17 mouse cellular contexts compared by ENCODE assay signal in the genomic region with DNA sequence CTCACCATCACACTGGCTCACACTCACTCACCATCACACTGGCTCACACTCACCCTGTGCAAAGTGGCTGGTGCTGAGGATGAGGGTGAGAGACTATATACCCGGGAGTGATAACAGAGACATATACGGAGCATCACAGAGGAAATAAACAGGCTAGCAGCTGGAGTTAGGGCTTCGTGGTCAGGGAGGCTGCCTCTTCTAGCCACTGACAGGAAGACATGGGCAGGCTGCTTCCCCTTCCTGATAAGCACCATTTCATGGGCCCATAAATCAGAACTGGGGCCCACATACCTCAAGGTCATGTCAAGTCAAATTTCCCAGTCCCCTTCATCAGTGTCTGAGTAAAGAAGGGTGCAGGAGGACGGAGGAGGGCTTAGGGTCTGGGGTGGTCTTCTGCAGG. TPM values are rescaled to one million over a fixed set of nuclear protein-coding genes. Genes with fewer than 3 reads are reported as not detected.
DNase-seq lines count a peak whose midpoint lies in the region; ATAC-seq and TF ChIP-seq lines count a peak whose summit lies in the region.
"Had no signal": no experiment of that assay in that cellular context is flagged by ENCODE, and none has a peak within 500 bp of the region (broad histone marks: within the 10 kb centered on the region; RNA-seq: fewer than 3 reads in every experiment).

No protein-coding gene starts in this region.

- peak overlapping the region; percentile 80 for H3K27ac ChIP-seq in spleen, adult 2 months (ENCODE audit: insufficient read depth, low read length)
- no peak overlapping the region for H3K27ac ChIP-seq in MEL (ENCODE audit: control insufficient read depth, low read depth, low read length)
- H3K27ac ChIP-seq: embryonic facial prominence, embryonic 15.5 days; forebrain, embryonic 15.5 days; hindbrain, postnatal 0 days; kidney, embryonic 15.5 days; liver, embryonic 13.5 days; midbrain, embryonic 12.5 days; stomach, postnatal 0 days had no signal

- no peak overlapping the region for H3K9ac ChIP-seq in MEL (ENCODE audit: control insufficient read depth, low read depth, low read length, poor library complexity, severe bottlenecking)
- H3K9ac ChIP-seq: embryonic facial prominence, embryonic 15.5 days; forebrain, embryonic 15.5 days; kidney, embryonic 15.5 days; liver, embryonic 13.5 days; midbrain, embryonic 12.5 days had no signal

- no peaks in the 10 kb centered on the region for H3K36me3 ChIP-seq in spleen, adult 2 months (ENCODE audit: control insufficient read depth, insufficient read depth, low read length)
- H3K36me3 ChIP-seq in MEL (ENCODE audit: control insufficient read depth in 1 of 2, insufficient read depth in 2 of 2, low read length in 2 of 2): peaks cover 0 to 7% of the 10 kb centered on the region in 2 experiments; a peak in 2 of 4 replicates
- H3K36me3 ChIP-seq: liver, embryonic 13.5 days had no signal

- H3K27me3 ChIP-seq in spleen, adult 2 months (ENCODE audit: control insufficient read depth, insufficient read depth, low read length): no peaks in the 10 kb centered on the region
- H3K27me3 ChIP-seq in MEL (ENCODE audit: control insufficient read depth in 1 of 2, insufficient read depth in 2 of 2, low read length in 2 of 2): no peaks in the 10 kb centered on the region
- H3K27me3 ChIP-seq: embryonic facial prominence, embryonic 15.5 days; forebrain, embryonic 15.5 days; kidney, embryonic 15.5 days; liver, embryonic 13.5 days had no signal

- H3K4me3 ChIP-seq in spleen, adult 2 months (ENCODE audit: extremely low read depth, insufficient read depth, insufficient read length): no peak overlapping the region; the same call in 1 of the 2 replicates
- no peak overlapping the region for H3K4me3 ChIP-seq in MEL (ENCODE audit: control insufficient read depth in 1 of 2, insufficient read depth in 1 of 2, low read depth in 2 of 2, low read length in 2 of 2)
- H3K4me3 ChIP-seq: embryonic facial prominence, embryonic 15.5 days; forebrain, embryonic 15.5 days; kidney, embryonic 15.5 days; liver, embryonic 13.5 days; midbrain, embryonic 12.5 days had no signal

- 12% methylated on average over 4 of the region's 4 CpGs for WGBS in spleen, adult 2 months

- H3K79me2 ChIP-seq in MEL (ENCODE audit: control insufficient read depth, insufficient read depth, low read length, poor library complexity): no peaks in the 10 kb centered on the region

- peak; percentile 56 for ATAC-seq in granulocyte monocyte progenitor cell, adult 5-6 weeks (replicated peaks; ENCODE audit: poor library complexity, severe bottlenecking)
- ATAC-seq: forebrain, embryonic 15.5 days; hindbrain, postnatal 0 days had no signal

- DNase-seq in spleen, adult 2 months (ENCODE audit: low read depth in 1 of 2, low spot score in 2 of 2): no peak
- DNase-seq in spleen, postnatal 10 days (ENCODE audit: low spot score in 2 of 2): no peak
- DNase-seq in MEL (ENCODE audit: low read depth, low spot score): peak; percentile 23
- DNase-seq in natural killer cell, adult 2 months (ENCODE audit: low spot score in 2 of 2): peak; percentile 29 to 41
- DNase-seq in left cerebral cortex, postnatal 14 days (ENCODE audit: low spot score in 2 of 2): no peak
- DNase-seq in kidney, adult 11 months: no peak
- DNase-seq: adrenal gland, postnatal 14 days; heart, postnatal 14 days; liver, embryonic 13.5 days had no signal

- H3K4me1 ChIP-seq in spleen, adult 2 months (ENCODE audit: control insufficient read depth, insufficient read depth, insufficient read length): peaks cover 50% of the 10 kb centered on the region; the same call in 1 of the 2 replicates
- peaks cover 0 to 16% of the 10 kb centered on the region in 2 experiments; a peak in 2 of 4 replicates for H3K4me1 ChIP-seq in MEL (ENCODE audit: control insufficient read depth in 1 of 2, insufficient read depth in 2 of 2, low read length in 2 of 2)
- H3K4me1 ChIP-seq: midbrain, embryonic 12.5 days had no signal

- TF ChIP-seq CTCF in spleen, adult 2 months (IDR thresholded peaks at IDR 0.05; ENCODE audit: extremely low read depth, insufficient read depth, insufficient read length, insufficient replicate concordance): no peak
- no peak for TF ChIP-seq CTCF in MEL (IDR thresholded peaks at IDR 0.05 in 2 of 3, conservative IDR thresholded peaks at IDR 0.05 in 1 of 3; ENCODE audit: control insufficient read depth in 1 of 3, insufficient read depth in 1 of 3, low read depth in 2 of 3, low read length in 3 of 3, poor library complexity in 1 of 3, severe bottlenecking in 1 of 3)

- no peak for TF ChIP-seq POLR2A in spleen, adult 2 months (IDR thresholded peaks at IDR 0.05; ENCODE audit: low read depth, low read length)
- TF ChIP-seq POLR2A in MEL (IDR thresholded peaks at IDR 0.05; ENCODE audit: control insufficient read depth in 1 of 2, insufficient read depth in 1 of 2, low read depth in 1 of 2, low read length in 2 of 2, poor library complexity in 1 of 2): no peak

- no peak for TF ChIP-seq RAD21 in MEL (IDR thresholded peaks at IDR 0.05; ENCODE audit: low read depth, low read length)

- no peak for TF ChIP-seq EP300 in MEL (IDR thresholded peaks at IDR 0.05; ENCODE audit: low read depth in 1 of 2, low read length in 2 of 2)

- no peaks in the 10 kb centered on the region for H3K9me3 ChIP-seq in MEL (replicated peaks; ENCODE audit: insufficient read depth, low read length)
- H3K9me3 ChIP-seq: embryonic facial prominence, embryonic 15.5 days; forebrain, embryonic 15.5 days; kidney, embryonic 15.5 days; liver, embryonic 13.5 days; midbrain, embryonic 12.5 days had no signal

- intact Hi-C loops in left cerebral cortex, postnatal 14 days (cut with DNase I): loop anchor here (5.0 kb wide), 2 partner anchors 35 to 200 kb away; partner anchors contain the start of genes Lyzl4 and Vipr1

TF ChIP-seq in MEL, 35 proteins besides CTCF, POLR2A, EP300 and RAD21 (continues in another document):
- TF ChIP-seq HCFC1 (IDR thresholded peaks at IDR 0.05; ENCODE audit: low read depth, low read length): no peak
- no peak for TF ChIP-seq ZNF384 (IDR thresholded peaks at IDR 0.05; ENCODE audit: low read depth, low read length)
- TF ChIP-seq GABPA (IDR thresholded peaks at IDR 0.05; ENCODE audit: low read depth, low read length): no peak
- no peak for TF ChIP-seq SMC3 (IDR thresholded peaks at IDR 0.05; ENCODE audit: low read depth, low read length)
- TF ChIP-seq ELF1 (IDR thresholded peaks at IDR 0.05; ENCODE audit: low read depth, low read length): no peak
- no peak for TF ChIP-seq POLR2AphosphoS2 (IDR thresholded peaks at IDR 0.05; ENCODE audit: low read length)
- TF ChIP-seq USF1 (IDR thresholded peaks at IDR 0.05; ENCODE audit: low read depth, low read length): no peak
- TF ChIP-seq GATA1 (IDR thresholded peaks at IDR 0.05; ENCODE audit: low read depth, low read length): no peak
- no peak for TF ChIP-seq JUND (IDR thresholded peaks at IDR 0.05; ENCODE audit: low read depth, low read length)
- TF ChIP-seq RCOR1 (IDR thresholded peaks at IDR 0.05; ENCODE audit: low read depth, low read length): no peak
- no peak for TF ChIP-seq TBP (IDR thresholded peaks at IDR 0.05; ENCODE audit: low read depth, low read length)
- TF ChIP-seq ZMIZ1 (IDR thresholded peaks at IDR 0.05; ENCODE audit: low read depth, low read length): no peak
- TF ChIP-seq POLR2AphosphoS5 (IDR thresholded peaks at IDR 0.05; ENCODE audit: borderline replicate concordance, low read depth, low read length): no peak

RNA-seq across cellular contexts. Expression of gene Sec22c, which starts 28.2 kb away (rescaled TPM):
- polyA plus RNA-seq in spleen, adult 2 months (2012; rRNA removed): 10.0 and 12.0 TPM in 2 replicates
- 5.9 and 6.6 TPM in 2 replicates for total RNA-seq in MEL (2012; rRNA removed)
- polyA plus RNA-seq in MEL (2012; ENCODE audit: insufficient read depth in 1 of 2, insufficient read length in 2 of 2, low read depth in 1 of 2, low replicate concordance in 2 of 2, missing spikeins in 1 of 2): 10 to 100 TPM in 1 of 2 experiments, not detected in 1; 10.9 TPM
- 14.7 and 18.2 TPM in 2 replicates for total RNA-seq in granulocyte monocyte progenitor cell, adult 5-6 weeks (2014; fragmentation: Nextera tagmentation)
- 4.7 and 10.5 TPM in 2 replicates for total RNA-seq in granulocyte monocyte progenitor cell, adult 5-6 weeks (2017)
- 10 to 100 TPM; 27.7 to 29.1 TPM for total RNA-seq in left cerebral cortex, postnatal 14 days (2021)

RNA-seq across cellular contexts. Expression of gene Ss18l2, which starts 33.1 kb away (rescaled TPM):
- polyA plus RNA-seq in spleen, adult 2 months (2012; rRNA removed): 5.8 and 10.4 TPM in 2 replicates
- 37.4 and 47.8 TPM in 2 replicates for total RNA-seq in MEL (2012; rRNA removed)
- 10 to 100 TPM in 1 of 2 experiments, not detected in 1; 48.5 TPM for polyA plus RNA-seq in MEL (2012; ENCODE audit: insufficient read depth in 1 of 2, insufficient read length in 2 of 2, low read depth in 1 of 2, low replicate concordance in 2 of 2, missing spikeins in 1 of 2)
- 25.7 and 67.5 TPM in 2 replicates for total RNA-seq in granulocyte monocyte progenitor cell, adult 5-6 weeks (2014; fragmentation: Nextera tagmentation)
- total RNA-seq in granulocyte monocyte progenitor cell, adult 5-6 weeks (2017): 44.9 and 59.5 TPM in 2 replicates
- total RNA-seq in left cerebral cortex, postnatal 14 days (2021): 100 to 1,000 TPM in 1 of 2 experiments, 10 to 100 TPM in 1; 82.8 to 100 TPM

RNA-seq across cellular contexts. Expression of gene Vipr1, which starts 34.6 kb away (rescaled TPM):
- 7.2 and 8.0 TPM in 2 replicates for polyA plus RNA-seq in spleen, adult 2 months (2012; rRNA removed)
- not detected in 2 replicates for total RNA-seq in MEL (2012; rRNA removed)
- not detected for polyA plus RNA-seq in MEL (2012; ENCODE audit: insufficient read depth in 1 of 2, insufficient read length in 2 of 2, low read depth in 1 of 2, low replicate concordance in 2 of 2, missing spikeins in 1 of 2)
- not detected in 2 replicates for total RNA-seq in granulocyte monocyte progenitor cell, adult 5-6 weeks (2014; fragmentation: Nextera tagmentation)
- not detected in 2 replicates for total RNA-seq in granulocyte monocyte progenitor cell, adult 5-6 weeks (2017)
- total RNA-seq in left cerebral cortex, postnatal 14 days (2021): 10 to 100 TPM; 21.1 to 23.6 TPM

RNA-seq across cellular contexts. Expression of gene Lyzl4, which starts 35.2 kb away (rescaled TPM):
- 0.11 TPM in 1 of 2 replicates, not detected in the other for polyA plus RNA-seq in spleen, adult 2 months (2012; rRNA removed)
- not detected in 2 replicates for total RNA-seq in MEL (2012; rRNA removed)
- polyA plus RNA-seq in MEL (2012; ENCODE audit: insufficient read depth in 1 of 2, insufficient read length in 2 of 2, low read depth in 1 of 2, low replicate concordance in 2 of 2, missing spikeins in 1 of 2): not detected
- total RNA-seq in granulocyte monocyte progenitor cell, adult 5-6 weeks (2014; fragmentation: Nextera tagmentation): not detected in 2 replicates
- total RNA-seq in granulocyte monocyte progenitor cell, adult 5-6 weeks (2017): not detected in 2 replicates
- 1 to 10 TPM in 1 of 2 experiments, under 1 TPM in 1; 0.97 to 1.2 TPM for total RNA-seq in left cerebral cortex, postnatal 14 days (2021)
- total RNA-seq: adrenal gland, postnatal 14 days; gastrocnemius, adult 8-10 months; heart, postnatal 14 days; hindbrain, postnatal 0 days had no signal
- polyA plus RNA-seq: forebrain, embryonic 15.5 days; kidney, embryonic 15.5 days; midbrain, embryonic 12.5 days had no signal

RNA-seq across cellular contexts. Expression of gene Nktr, which starts 41.9 kb away (rescaled TPM):
- polyA plus RNA-seq in spleen, adult 2 months (2012; rRNA removed): 36.6 and 38.7 TPM in 2 replicates
- 32.0 and 32.4 TPM in 2 replicates for total RNA-seq in MEL (2012; rRNA removed)
- polyA plus RNA-seq in MEL (2012; ENCODE audit: insufficient read depth in 1 of 2, insufficient read length in 2 of 2, low read depth in 1 of 2, low replicate concordance in 2 of 2, missing spikeins in 1 of 2): 10 to 100 TPM; 34.3 to 70.7 TPM
- 140 and 176 TPM in 2 replicates for total RNA-seq in granulocyte monocyte progenitor cell, adult 5-6 weeks (2014; fragmentation: Nextera tagmentation)
- 130 and 131 TPM in 2 replicates for total RNA-seq in granulocyte monocyte progenitor cell, adult 5-6 weeks (2017)
- 100 to 1,000 TPM; 102 to 103 TPM for total RNA-seq in left cerebral cortex, postnatal 14 days (2021)

Comparison
In these comparisons a context has a peak if more than half of its experiments do, and no peak if none do; other contexts are left out.
1. DNase-seq: peak in MEL (single experiment) and natural killer cell, adult 2 months (2 of 2); none in spleen, adult 2 months (0 of 2), spleen, postnatal 10 days (0 of 2), left cerebral cortex, postnatal 14 days (0 of 2) and kidney, adult 11 months (single experiment).
2. RNA of gene Vipr1, which starts 34.6 kb away (total RNA-seq): 21.1 to 23.6 TPM in left cerebral cortex, postnatal 14 days; not detected in MEL and not detected in granulocyte monocyte progenitor cell, adult 5-6 weeks; every median in the first group is over 10 times any median in the second.